Mouse (Mus musculus) kidney, embryonic 16.5 days (tissue): Measurements from ENCODE around the gene Mpp5. TPM values are rescaled to one million over a fixed set of nuclear protein-coding genes. Genes with fewer than 3 reads are reported as not detected.

Experiments
- ATAC-seq: fragments of 200-750 bp; cut with Nextera tagmentation; 2 replicates; pipeline ENCODE4 v1.8.0; 2017; ENCODE audit warnings: moderate TSS enrichment; ENCODE audit not compliant: low FRiP score, low TSS enrichment
- H3K27ac ChIP-seq: fragments of 300-500 bp; sonication (generic); 2 replicates; pipeline ENCODE4 v1.5.1; 2014; ENCODE audit warnings: low read length
- H3K27me3 ChIP-seq: fragments of 300-500 bp; sonication (generic); 2 replicates; pipeline ENCODE4 v1.6.1; 2014; ENCODE audit warnings: low read length, control low read depth, mixed read lengths; ENCODE audit not compliant: insufficient read depth
- H3K36me3 ChIP-seq: fragments of 300-500 bp; sonication (generic); 2 replicates; pipeline ENCODE4 v1.6.1; 2014; ENCODE audit warnings: low read length, control low read depth, mixed read lengths; ENCODE audit not compliant: insufficient read depth
- H3K4me1 ChIP-seq: fragments of 300-500 bp; sonication (generic); 2 replicates; pipeline ENCODE4 v1.6.1; 2014; ENCODE audit warnings: low read length, control low read depth, mixed read lengths; ENCODE audit not compliant: insufficient read depth
- H3K4me2 ChIP-seq: fragments of 300-500 bp; sonication (generic); replicated peaks from 2 replicates; pipeline ENCODE4 v1.6.1; 2014; ENCODE audit warnings: low read depth, low read length
- H3K4me3 ChIP-seq: fragments of 300-500 bp; sonication (generic); 2 replicates; pipeline ENCODE4 v1.5.1; 2014; ENCODE audit warnings: mild to moderate bottlenecking, low read length
- H3K9ac ChIP-seq: fragments of 300-500 bp; sonication (generic); replicated peaks from 2 replicates; pipeline ENCODE4 v1.6.1; 2014; ENCODE audit warnings: low read length
- H3K9me3 ChIP-seq: fragments of 300-500 bp; sonication (generic); 2 replicates; pipeline ENCODE4 v1.6.1; 2016; ENCODE audit warnings: low read length, control low read depth
- WGBS: fragments of 180-500 bp; shearing (Covaris S2); extraction: QIAGEN DNeasy Blood & Tissue Kit; methylation state at CpG from one replicate; pipeline ENCODE4 v1.1.7; 2014; 5-methylcytosine and 5-hydroxymethylcytosine counted together
- polyA plus RNA-seq: library from polyadenylated mRNA; unstranded; fragments of >200 nt; fragmentation: Nextera tagmentation; extraction: Ambion mirVana; gene quantifications from 2 replicates; pipeline ENCODE4 v1.2.1, GENCODE M21; 2015

Mpp5 gene
- polyA plus RNA-seq, 1 experiment from 2014 or later, result 25.4 TPM

GRCm38 (mm10) chr12:78769031-78769713, 20.5 kb downstream of the Mpp5 start:
- Histone ChIP-seq H3K9me3 (no peaks in the 10 kb centered on the region), H3K4me2 (no peak overlapping the region), H3K9ac (no peak overlapping the region), H3K4me1 (no peaks in the 10 kb centered on the region), H3K27me3 (no peaks in the 10 kb centered on the region), H3K4me3 (no peak overlapping the region), H3K27ac (no peak overlapping the region), H3K36me3 (0 out of 2 replicates have a peak, but pooled peaks cover 3% of the 10 kb centered on the region)
- 61% methylated on average over 6 of the region's 6 CpGs for WGBS
- ATAC-seq, result peak; percentile 57; the same call in 1 of the 2 replicates

GRCm38 (mm10) chr12:78773211-78773610, 24.5 kb downstream of the Mpp5 start:
- Histone ChIP-seq H3K27me3 (no peaks in the 10 kb centered on the region), H3K36me3 (0 out of 2 replicates have a peak, but pooled peaks cover 3% of the 10 kb centered on the region), H3K27ac (no peak overlapping the region), H3K9me3 (no peaks in the 10 kb centered on the region), H3K4me2 (no peak overlapping the region), H3K4me1 (peaks cover 5% of the 10 kb centered on the region; the same call in 1 of the 2 replicates), H3K9ac (no peak overlapping the region), H3K4me3 (no peak overlapping the region)
- WGBS, result 84% methylated on average over 2 of the region's 2 CpGs
- ATAC-seq, result no peak

DNA sequence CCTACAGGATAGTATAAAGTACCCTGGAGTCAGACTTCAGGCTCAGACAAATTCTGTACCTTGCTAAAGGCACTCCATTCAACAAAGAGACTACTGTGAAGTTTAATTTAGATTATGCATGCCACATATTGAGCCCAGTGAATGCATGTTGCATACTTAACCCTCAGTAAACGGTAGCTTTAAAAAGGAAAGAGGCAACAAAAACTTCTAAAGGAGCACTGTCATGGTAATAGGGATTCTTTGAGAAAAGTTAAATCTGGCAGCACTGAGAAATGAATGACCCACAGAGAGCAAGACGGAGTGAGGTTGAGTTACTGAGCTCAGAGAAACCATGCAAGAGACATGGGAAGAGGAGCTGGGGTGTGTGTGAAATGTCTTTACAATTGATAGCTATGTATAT, 29.2 kb downstream of the Mpp5 start:
- Histone ChIP-seq H3K9me3 (no peaks in the 10 kb centered on the region), H3K4me1 (peaks cover 6% of the 10 kb centered on the region; the same call in 1 of the 2 replicates), H3K27ac (no peak overlapping the region), H3K4me3 (no peak overlapping the region), H3K9ac (no peak overlapping the region), H3K36me3 (0 out of 2 replicates have a peak, but pooled peaks cover 3% of the 10 kb centered on the region), H3K4me2 (no peak overlapping the region), H3K27me3 (no peaks in the 10 kb centered on the region)
- no peak for ATAC-seq
- 40% methylated on average over 2 of the region's 2 CpGs for WGBS

- Histone ChIP-seq H3K27ac (no peak overlapping the region), H3K4me2 (no peak overlapping the region), H3K9ac (no peak overlapping the region)
Measured at GRCm38 (mm10) chr12:78778423-78779067, 29.8 kb downstream of the Mpp5 start.

DNA sequence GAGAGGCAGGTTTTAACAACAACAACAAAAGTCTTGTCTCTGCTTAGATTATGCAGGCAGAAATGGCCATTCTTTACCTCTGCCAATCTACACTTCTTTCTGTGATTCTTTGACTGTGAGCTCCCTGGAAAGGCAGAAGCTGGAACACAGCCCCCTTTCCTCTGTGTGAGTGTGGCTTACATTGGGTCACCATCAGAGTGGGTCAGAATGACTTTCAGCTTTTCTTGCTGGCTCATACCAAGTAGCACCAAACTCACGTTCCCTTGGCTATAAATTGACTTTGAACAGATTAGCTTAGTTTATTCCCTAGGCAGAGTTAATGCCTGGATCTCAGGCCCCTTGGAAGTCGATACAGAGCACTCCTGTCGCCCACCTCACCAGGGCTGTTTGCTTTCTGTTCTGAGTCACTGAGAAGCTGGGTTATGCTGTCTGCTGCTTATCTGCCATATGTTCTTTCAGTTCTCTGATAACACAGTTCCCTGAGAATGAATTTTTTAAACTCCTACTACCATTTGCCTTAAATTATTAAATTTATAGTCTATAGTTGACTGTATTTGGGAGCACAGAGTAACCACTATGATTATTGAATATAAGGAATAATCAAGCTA, 39.7 kb downstream of the Mpp5 start:
- 51% methylated on average over 3 of the region's 3 CpGs for whole genome bisulfite sequencing

More at GRCm38 (mm10) chr12:78778423-78779067, 29.8 kb downstream of the Mpp5 start:
- 0 out of 2 replicates have a peak, but pooled peaks cover 3% of the 10 kb centered on the region for H3K36me3 ChIP-seq
- no peaks in the 10 kb centered on the region for H3K9me3 ChIP-seq
- peaks cover 6% of the 10 kb centered on the region; the same call in 1 of the 2 replicates for H3K4me1 ChIP-seq
- 68% methylated on average over 4 of the region's 4 CpGs for WGBS
- ATAC-seq, result no peak
- H3K4me3 ChIP-seq, result no peak overlapping the region
- H3K27me3 ChIP-seq, result no peaks in the 10 kb centered on the region

GRCm38 (mm10) chr12:78790791-78791190, 42.1 kb downstream of the Mpp5 start:
- H3K36me3 ChIP-seq, result no peaks in the 10 kb centered on the region
- H3K9me3 ChIP-seq, result no peaks in the 10 kb centered on the region
- H3K27ac ChIP-seq, result no peak overlapping the region
- no peak overlapping the region for H3K9ac ChIP-seq
- no peaks in the 10 kb centered on the region for H3K4me1 ChIP-seq
- H3K4me2 ChIP-seq, result no peak overlapping the region
- no peaks in the 10 kb centered on the region for H3K27me3 ChIP-seq
- H3K4me3 ChIP-seq, result no peak overlapping the region
- WGBS, result 68% methylated on average over 2 of the region's 2 CpGs
- ATAC-seq, result no peak

More for the DNA sequence above, 39.7 kb downstream of the Mpp5 start:
- no peak overlapping the region for H3K9ac ChIP-seq
- no peak for ATAC-seq
- H3K36me3 ChIP-seq, result no peaks in the 10 kb centered on the region
- H3K4me2 ChIP-seq, result no peak overlapping the region
- no peak overlapping the region for H3K4me3 ChIP-seq
- no peaks in the 10 kb centered on the region for H3K27me3 ChIP-seq
- H3K9me3 ChIP-seq, result no peaks in the 10 kb centered on the region
- H3K27ac ChIP-seq, result no peak overlapping the region
- no peaks in the 10 kb centered on the region for H3K4me1 ChIP-seq

DNA sequence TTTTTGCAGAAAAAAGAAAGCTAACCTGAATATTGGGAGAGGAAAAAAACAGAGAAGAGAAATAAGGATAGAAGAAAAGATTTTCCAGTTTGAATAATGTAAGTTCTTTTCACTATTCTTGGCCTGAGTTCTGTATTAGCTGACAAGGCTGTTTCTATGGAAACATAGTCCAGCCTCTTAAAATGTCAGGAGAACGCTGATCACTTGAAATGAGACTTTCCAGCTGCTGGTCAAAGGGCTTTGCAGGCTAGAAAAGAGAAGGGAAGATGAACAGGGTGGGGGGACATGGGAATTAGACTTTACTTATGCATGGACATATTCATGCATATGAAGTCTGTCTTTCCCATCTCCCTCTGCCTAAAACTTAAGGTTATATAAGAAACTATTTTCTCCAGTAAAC, 45.5 kb downstream of the Mpp5 start:
- Histone ChIP-seq H3K4me1 (no peaks in the 10 kb centered on the region), H3K27ac (no peak overlapping the region), H3K4me3 (no peak overlapping the region), H3K9me3 (no peaks in the 10 kb centered on the region), H3K4me2 (no peak overlapping the region), H3K9ac (no peak overlapping the region), H3K36me3 (peaks cover 13% of the 10 kb centered on the region), H3K27me3 (no peaks in the 10 kb centered on the region)
- ATAC-seq, result no peak
- 6% methylated on average over 1 of the region's 1 CpGs for WGBS

GRCm38 (mm10) chr12:78800036-78800435, 51.3 kb downstream of the Mpp5 start:
- no peaks in the 10 kb centered on the region for H3K4me1 ChIP-seq
- H3K9ac ChIP-seq, result no peak overlapping the region
- no peak for ATAC-seq
- H3K27me3 ChIP-seq, result no peaks in the 10 kb centered on the region
- H3K36me3 ChIP-seq, result peaks cover 13% of the 10 kb centered on the region
- no peak overlapping the region for H3K4me3 ChIP-seq
- WGBS, result 90% methylated on average over 3 of the region's 3 CpGs
- H3K9me3 ChIP-seq, result no peaks in the 10 kb centered on the region
- no peak overlapping the region for H3K27ac ChIP-seq
- H3K4me2 ChIP-seq, result no peak overlapping the region

DNA sequence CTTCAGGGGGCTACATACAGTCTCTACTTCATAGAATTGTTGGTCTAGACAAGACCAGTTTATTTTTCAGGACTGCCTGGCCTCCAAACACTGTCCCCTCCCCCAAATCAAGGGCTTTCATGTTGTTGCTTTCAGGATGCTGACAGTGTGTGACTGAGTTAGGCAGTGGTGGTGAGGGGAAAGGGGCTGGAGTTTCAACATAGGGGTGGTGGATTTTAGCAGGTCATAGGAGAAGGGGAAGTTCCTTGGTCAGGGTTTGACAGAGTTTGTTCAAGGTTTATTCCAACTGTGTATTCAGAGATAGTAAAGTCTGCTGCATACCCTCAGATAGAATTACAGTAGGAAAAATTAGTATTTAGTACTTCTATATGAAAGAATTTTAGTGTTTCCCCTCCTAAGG, 53.1 kb downstream of the Mpp5 start:
- H3K27ac ChIP-seq, result no peak overlapping the region

GRCm38 (mm10) chr12:78814437-78814836, 65.7 kb downstream of the Mpp5 start:
- Histone ChIP-seq H3K4me1 (no peaks in the 10 kb centered on the region), H3K4me2 (no peak overlapping the region), H3K9ac (no peak overlapping the region), H3K4me3 (no peak overlapping the region), H3K9me3 (no peaks in the 10 kb centered on the region), H3K27me3 (no peaks in the 10 kb centered on the region), H3K27ac (no peak overlapping the region), H3K36me3 (0 out of 2 replicates have a peak, but pooled peaks cover 8% of the 10 kb centered on the region)
- ATAC-seq, result no peak

More for the DNA sequence above, 53.1 kb downstream of the Mpp5 start:
- H3K36me3 ChIP-seq, result peaks cover 13% of the 10 kb centered on the region
- H3K9me3 ChIP-seq, result no peaks in the 10 kb centered on the region
- no peak overlapping the region for H3K9ac ChIP-seq
- no peaks in the 10 kb centered on the region for H3K4me1 ChIP-seq
- no peak overlapping the region for H3K4me2 ChIP-seq
- H3K4me3 ChIP-seq, result no peak overlapping the region
- no peak for ATAC-seq
- no peaks in the 10 kb centered on the region for H3K27me3 ChIP-seq
